Mouse (Mus musculus): ENCODE measurements at regions not wholly inside any gene's neighbourhood (a gene's known extent, or its start where the extent isn't known, plus 50 kb on each side); places are given as distances from the start of the nearest gene placed in this dataset.

- WGBS: 77% methylated on average over 6 of the region's 6 CpGs
- no peaks in the 10 kb centered on the region for H3K27me3 ChIP-seq (replicated peaks; ENCODE audit: control insufficient read depth, insufficient read depth, low read length)
Observed at GRCm38 (mm10) chr7:110709606-110710005, 58.4 kb upstream of the Ampd3 start.

GRCm38 (mm10) chr7:110710256-110710962 lies 57.6 kb upstream of the Ampd3 start:
- Histone ChIP-seq H3K27ac (ENCODE audit: low read depth) (no peak overlapping the region), H3K4me3 (ENCODE audit: low read depth, low read length) (no peak overlapping the region), H3K36me3 (ENCODE audit: control insufficient read depth, insufficient read depth, low read length) (no peaks in the 10 kb centered on the region), H3K4me2 (ENCODE audit: low read length) (no peak overlapping the region), H3K9ac (ENCODE audit: low read length) (no peak overlapping the region), H3K9me3 (ENCODE audit: control insufficient read depth, low read length) (0 out of 2 replicates have a peak, but pooled peaks cover 3% of the 10 kb centered on the region), H3K27me3 (replicated peaks; ENCODE audit: control insufficient read depth, insufficient read depth, low read length) (no peaks in the 10 kb centered on the region), H3K4me1 (replicated peaks; ENCODE audit: control insufficient read depth, insufficient read depth, low read length) (no peaks in the 10 kb centered on the region)
- WGBS: 80% methylated on average over 9 of the region's 9 CpGs
- DNase-seq (ENCODE audit: low spot score): no peak
- no peak for ATAC-seq (replicated peaks; ENCODE audit: low FRiP score, low TSS enrichment, low read depth)

More at GRCm38 (mm10) chr7:110709606-110710005, 58.4 kb upstream of the Ampd3 start:
- no peaks in the 10 kb centered on the region for H3K36me3 ChIP-seq (ENCODE audit: control insufficient read depth, insufficient read depth, low read length)
- H3K9me3 ChIP-seq (ENCODE audit: control insufficient read depth, low read length): 0 out of 2 replicates have a peak, but pooled peaks cover 3% of the 10 kb centered on the region
- no peak for DNase-seq (ENCODE audit: low spot score)
- no peak overlapping the region for H3K4me2 ChIP-seq (ENCODE audit: low read length)
- H3K4me3 ChIP-seq (ENCODE audit: low read depth, low read length): no peak overlapping the region
- no peak overlapping the region for H3K9ac ChIP-seq (ENCODE audit: low read length)
- no peak for ATAC-seq (replicated peaks; ENCODE audit: low FRiP score, low TSS enrichment, low read depth)
- no peak overlapping the region for H3K27ac ChIP-seq (ENCODE audit: low read depth)
- H3K4me1 ChIP-seq (replicated peaks; ENCODE audit: control insufficient read depth, insufficient read depth, low read length): no peaks in the 10 kb centered on the region

GRCm38 (mm10) chr7:110713661-110714060 lies 54.3 kb upstream of the Ampd3 start:
- H3K9me3 ChIP-seq (ENCODE audit: control insufficient read depth, low read length): 0 out of 2 replicates have a peak, but pooled peaks cover 3% of the 10 kb centered on the region
- H3K4me1 ChIP-seq (replicated peaks; ENCODE audit: control insufficient read depth, insufficient read depth, low read length): no peaks in the 10 kb centered on the region
- no peak overlapping the region for H3K27ac ChIP-seq (ENCODE audit: low read depth)
- H3K27me3 ChIP-seq (replicated peaks; ENCODE audit: control insufficient read depth, insufficient read depth, low read length): no peaks in the 10 kb centered on the region
- H3K36me3 ChIP-seq (ENCODE audit: control insufficient read depth, insufficient read depth, low read length): no peaks in the 10 kb centered on the region
- H3K9ac ChIP-seq (ENCODE audit: low read length): no peak overlapping the region
- no peak overlapping the region for H3K4me3 ChIP-seq (ENCODE audit: low read depth, low read length)
- H3K4me2 ChIP-seq (ENCODE audit: low read length): no peak overlapping the region
- 66% methylated on average over 3 of the region's 3 CpGs for WGBS
- DNase-seq (ENCODE audit: low spot score) (no peak), ATAC-seq (replicated peaks; ENCODE audit: low FRiP score, low TSS enrichment, low read depth) (no peak)

GRCm38 (mm10) chr7:110715110-110715509 lies 52.9 kb upstream of the Ampd3 start:
- 87% methylated on average over 3 of the region's 3 CpGs for WGBS

GRCm38 (mm10) chr7:110715545-110715944 lies 52.5 kb upstream of the Ampd3 start:
- Histone ChIP-seq H3K4me3 (ENCODE audit: low read depth, low read length) (no peak overlapping the region), H3K27me3 (replicated peaks; ENCODE audit: control insufficient read depth, insufficient read depth, low read length) (no peaks in the 10 kb centered on the region), H3K36me3 (ENCODE audit: control insufficient read depth, insufficient read depth, low read length) (no peaks in the 10 kb centered on the region), H3K9ac (ENCODE audit: low read length) (no peak overlapping the region), H3K4me1 (replicated peaks; ENCODE audit: control insufficient read depth, insufficient read depth, low read length) (no peaks in the 10 kb centered on the region), H3K9me3 (ENCODE audit: control insufficient read depth, low read length) (0 out of 2 replicates have a peak, but pooled peaks cover 3% of the 10 kb centered on the region), H3K27ac (ENCODE audit: low read depth) (no peak overlapping the region), H3K4me2 (ENCODE audit: low read length) (no peak overlapping the region)
- 81% methylated on average over 6 of the region's 6 CpGs for WGBS
- no peak for ATAC-seq (replicated peaks; ENCODE audit: low FRiP score, low TSS enrichment, low read depth)
- no peak for DNase-seq (ENCODE audit: low spot score)

More at GRCm38 (mm10) chr7:110715110-110715509, 52.9 kb upstream of the Ampd3 start:
- H3K27ac ChIP-seq (ENCODE audit: low read depth): no peak overlapping the region
- H3K36me3 ChIP-seq (ENCODE audit: control insufficient read depth, insufficient read depth, low read length): no peaks in the 10 kb centered on the region
- no peak overlapping the region for H3K4me3 ChIP-seq (ENCODE audit: low read depth, low read length)
- H3K4me1 ChIP-seq (replicated peaks; ENCODE audit: control insufficient read depth, insufficient read depth, low read length): no peaks in the 10 kb centered on the region
- H3K4me2 ChIP-seq (ENCODE audit: low read length): no peak overlapping the region
- H3K9ac ChIP-seq (ENCODE audit: low read length): no peak overlapping the region
- no peaks in the 10 kb centered on the region for H3K27me3 ChIP-seq (replicated peaks; ENCODE audit: control insufficient read depth, insufficient read depth, low read length)
- H3K9me3 ChIP-seq (ENCODE audit: control insufficient read depth, low read length): 0 out of 2 replicates have a peak, but pooled peaks cover 3% of the 10 kb centered on the region
- ATAC-seq (replicated peaks; ENCODE audit: low FRiP score, low TSS enrichment, low read depth) (no peak), DNase-seq (ENCODE audit: low spot score) (no peak)

- Histone ChIP-seq H3K4me1 (replicated peaks; ENCODE audit: control insufficient read depth, insufficient read depth, low read length) (no peaks in the 10 kb centered on the region), H3K4me3 (ENCODE audit: low read depth, low read length) (no peak overlapping the region), H3K36me3 (ENCODE audit: control insufficient read depth, insufficient read depth, low read length) (no peaks in the 10 kb centered on the region), H3K27ac (ENCODE audit: low read depth) (no peak overlapping the region), H3K9me3 (ENCODE audit: control insufficient read depth, low read length) (no peaks in the 10 kb centered on the region), H3K27me3 (replicated peaks; ENCODE audit: control insufficient read depth, insufficient read depth, low read length) (no peaks in the 10 kb centered on the region), H3K4me2 (ENCODE audit: low read length) (no peak overlapping the region), H3K9ac (ENCODE audit: low read length) (no peak overlapping the region)
- 84% methylated on average over 6 of the region's 6 CpGs for WGBS
- ATAC-seq (replicated peaks; ENCODE audit: low FRiP score, low TSS enrichment, low read depth) (no peak), DNase-seq (ENCODE audit: low spot score) (no peak)
Observed at GRCm38 (mm10) chr7:110717104-110717503, 50.9 kb upstream of the Ampd3 start.
